Mouse (Mus musculus) midbrain, embryonic 15.5 days (tissue): ENCODE data around the gene Ebf1. TPM values are rescaled to one million over a fixed set of nuclear protein-coding genes. Genes with fewer than 3 reads are reported as not detected.
A peak's percentile ranks its signal among the peaks of the same experiment; 100 is the strongest.

Source experiments
- ATAC-seq: fragments of 200-750 bp; cut with Nextera tagmentation; replicated peaks from 2 replicates; pipeline ENCODE4 v1.8.0; 2017; ENCODE audit warnings: moderate TSS enrichment
- H3K27ac ChIP-seq: fragments of 300-500 bp; sonication (generic); 2 replicates; pipeline ENCODE4 v1.5.1; 2015; ENCODE audit warnings: mild to moderate bottlenecking, inconsistent platforms
- H3K27me3 ChIP-seq: fragments of 300-500 bp; sonication (generic); replicated peaks from 2 replicates; pipeline ENCODE4 v1.6.1; 2015; ENCODE audit warnings: inconsistent platforms
- H3K36me3 ChIP-seq: fragments of 300-500 bp; sonication (generic); replicated peaks from 2 replicates; pipeline ENCODE4 v1.6.1; 2015; ENCODE audit warnings: inconsistent platforms
- H3K4me1 ChIP-seq: fragments of 300-500 bp; sonication (generic); 2 replicates; pipeline ENCODE4 v1.6.1; 2015; ENCODE audit warnings: inconsistent platforms
- H3K4me2 ChIP-seq: fragments of 300-500 bp; sonication (generic); 2 replicates; pipeline ENCODE4 v1.6.1; 2015; ENCODE audit warnings: inconsistent platforms, mild to moderate bottlenecking, moderate library complexity
- H3K4me3 ChIP-seq: fragments of 300-500 bp; sonication (generic); 2 replicates; pipeline ENCODE4 v1.5.1; 2015; ENCODE audit warnings: mild to moderate bottlenecking, inconsistent platforms
- H3K9ac ChIP-seq: fragments of 300-500 bp; sonication (generic); 2 replicates; pipeline ENCODE4 v1.6.1; 2015; ENCODE audit warnings: mild to moderate bottlenecking, inconsistent platforms
- H3K9me3 ChIP-seq: fragments of 300-500 bp; sonication (generic); 2 replicates; pipeline ENCODE4 v1.6.1; 2016; ENCODE audit warnings: inconsistent platforms
- WGBS: fragments of 180-500 bp; shearing (Covaris S2); methylation state at CpG from one replicate; pipeline ENCODE4 v1.1.7; 2015; ENCODE audit warnings: mixed read lengths; 5-methylcytosine and 5-hydroxymethylcytosine counted together
- polyA plus RNA-seq: library from polyadenylated mRNA; unstranded; fragments of >200 nt; fragmentation: Nextera tagmentation; extraction: Ambion mirVana; gene quantifications from 2 replicates; pipeline ENCODE4 v1.2.1, GENCODE M21; 2015

The Ebf1 gene
- polyA plus RNA-seq, 1 experiment from 2014 or later = 68.9 TPM

DNA sequence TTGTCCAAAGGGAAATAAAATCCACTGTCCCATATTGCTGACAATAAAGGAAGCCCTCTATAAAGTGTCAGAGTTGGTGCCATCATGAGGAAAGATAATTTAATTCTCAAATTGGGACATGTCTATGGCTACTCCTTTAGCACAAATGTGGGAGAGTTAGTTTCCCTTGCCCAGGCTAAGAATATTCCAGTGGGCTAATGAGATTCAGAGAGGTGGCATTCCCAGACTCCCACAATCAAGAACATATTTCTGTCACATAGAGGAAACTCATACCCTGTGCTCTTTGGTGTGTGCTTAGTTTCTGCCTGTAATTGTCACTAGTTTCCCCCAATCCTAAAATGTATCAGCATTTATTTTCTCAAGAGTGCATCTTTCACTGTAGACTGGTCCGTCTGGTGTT, 336.2 kb downstream of the Ebf1 start:
- H3K9me3 ChIP-seq = no peaks in the 10 kb centered on the region
- H3K4me3 ChIP-seq = no peak overlapping the region
- no peak for ATAC-seq
- H3K9ac ChIP-seq = no peak overlapping the region
- H3K27ac ChIP-seq = no peak overlapping the region
- no peak overlapping the region for H3K4me2 ChIP-seq
- no peaks in the 10 kb centered on the region for H3K4me1 ChIP-seq
- 53% methylated on average over 1 of the region's 1 CpGs for WGBS
- no peaks in the 10 kb centered on the region for H3K27me3 ChIP-seq
- no peaks in the 10 kb centered on the region for H3K36me3 ChIP-seq

DNA sequence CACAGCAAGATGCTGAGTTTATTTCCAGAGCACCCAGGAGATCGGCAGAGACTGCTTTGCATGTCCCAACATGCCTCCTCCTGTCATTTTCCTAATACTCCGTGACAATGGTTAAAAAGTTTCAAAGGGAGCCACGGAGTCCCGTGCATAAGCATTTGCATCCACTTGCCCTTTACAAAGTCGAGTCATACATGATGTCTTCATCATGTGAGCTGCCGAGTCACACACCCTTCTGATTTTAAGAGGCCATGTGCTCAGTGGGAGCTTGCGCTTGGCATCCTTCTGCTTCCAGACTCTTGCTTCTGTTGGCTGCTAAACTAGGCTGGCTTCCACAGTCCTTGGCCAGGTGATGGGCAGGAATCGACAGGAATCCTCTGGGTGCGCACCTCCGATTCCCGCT, 336.7 kb downstream of the Ebf1 start:
- 58% methylated on average over 11 of the region's 11 CpGs for WGBS

DNA sequence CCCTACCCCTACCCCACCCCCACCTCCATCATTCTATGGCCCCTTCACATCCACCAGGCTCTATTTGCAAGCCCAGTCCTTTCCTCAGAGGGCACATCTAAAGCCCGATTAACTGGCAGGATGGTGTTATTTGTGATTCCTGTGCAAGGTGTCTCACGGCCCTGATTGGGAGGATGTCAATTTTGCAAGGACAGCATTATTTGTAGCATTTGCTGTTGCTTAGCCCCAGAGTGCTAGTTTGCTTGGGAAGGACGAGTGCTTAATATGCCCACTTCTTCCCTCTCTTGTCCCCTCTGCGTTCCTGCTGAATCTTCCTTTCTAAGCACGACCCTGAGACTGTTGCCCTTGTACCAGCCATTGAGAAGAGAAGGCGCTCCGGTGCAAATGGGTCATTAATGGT, 337.2 kb downstream of the Ebf1 start:
- no peak for ATAC-seq
- 83% methylated on average over 7 of the region's 7 CpGs for WGBS

More for the DNA sequence above, 336.7 kb downstream of the Ebf1 start:
- no peak overlapping the region for H3K4me3 ChIP-seq
- no peaks in the 10 kb centered on the region for H3K9me3 ChIP-seq
- no peaks in the 10 kb centered on the region for H3K36me3 ChIP-seq
- H3K27ac ChIP-seq = no peak overlapping the region
- H3K9ac ChIP-seq = no peak overlapping the region
- no peaks in the 10 kb centered on the region for H3K4me1 ChIP-seq
- H3K4me2 ChIP-seq = no peak overlapping the region
- no peak for ATAC-seq
- H3K27me3 ChIP-seq = no peaks in the 10 kb centered on the region

DNA sequence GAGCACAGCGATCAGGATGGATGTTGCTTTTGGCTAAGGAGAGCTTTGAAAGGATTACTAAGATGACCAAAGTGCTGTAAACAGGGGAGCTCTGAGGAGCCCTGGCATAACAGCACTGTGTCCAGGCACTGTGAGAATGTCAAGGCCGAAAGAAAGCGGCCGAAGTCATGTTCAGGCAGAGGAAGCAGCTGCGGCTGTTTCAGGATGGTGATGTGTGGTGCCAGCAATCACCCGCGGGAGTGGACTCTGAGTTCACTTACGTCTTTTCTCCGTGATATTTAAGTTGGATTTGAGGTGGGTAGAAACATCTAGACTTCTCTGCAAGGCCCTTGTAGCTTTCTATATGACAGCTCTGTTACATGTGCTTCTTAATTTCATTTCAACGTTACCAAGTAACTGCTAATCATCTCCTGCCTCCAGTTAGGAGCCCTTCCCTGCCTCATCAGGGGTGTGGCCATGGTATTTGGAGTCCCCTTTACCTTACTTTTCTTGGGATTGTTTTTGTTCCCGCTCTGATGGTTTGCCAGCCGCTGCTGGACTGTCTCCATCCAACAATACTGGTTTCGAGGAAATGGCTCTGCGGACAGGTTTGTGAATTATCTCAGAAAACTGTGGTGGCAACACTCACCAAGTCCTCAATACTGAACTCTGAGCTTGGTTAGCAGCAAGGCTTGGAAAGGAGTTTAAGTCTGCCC, 345.8 kb downstream of the Ebf1 start:
- H3K4me2 ChIP-seq = no peak overlapping the region
- ATAC-seq = no peak
- H3K27ac ChIP-seq = no peak overlapping the region
- 85% methylated on average over 14 of the region's 14 CpGs for WGBS
- H3K9ac ChIP-seq = no peak overlapping the region
- H3K36me3 ChIP-seq = no peaks in the 10 kb centered on the region
- no peaks in the 10 kb centered on the region for H3K27me3 ChIP-seq
- no peaks in the 10 kb centered on the region for H3K9me3 ChIP-seq
- no peak overlapping the region for H3K4me3 ChIP-seq
- peaks cover 6% of the 10 kb centered on the region; the same call in 1 of the 2 replicates for H3K4me1 ChIP-seq

More for the DNA sequence above, 337.2 kb downstream of the Ebf1 start:
- no peak overlapping the region for H3K27ac ChIP-seq
- H3K9me3 ChIP-seq = no peaks in the 10 kb centered on the region
- H3K9ac ChIP-seq = no peak overlapping the region
- no peak overlapping the region for H3K4me2 ChIP-seq
- H3K36me3 ChIP-seq = no peaks in the 10 kb centered on the region
- no peak overlapping the region for H3K4me3 ChIP-seq
- H3K27me3 ChIP-seq = no peaks in the 10 kb centered on the region
- no peaks in the 10 kb centered on the region for H3K4me1 ChIP-seq

DNA sequence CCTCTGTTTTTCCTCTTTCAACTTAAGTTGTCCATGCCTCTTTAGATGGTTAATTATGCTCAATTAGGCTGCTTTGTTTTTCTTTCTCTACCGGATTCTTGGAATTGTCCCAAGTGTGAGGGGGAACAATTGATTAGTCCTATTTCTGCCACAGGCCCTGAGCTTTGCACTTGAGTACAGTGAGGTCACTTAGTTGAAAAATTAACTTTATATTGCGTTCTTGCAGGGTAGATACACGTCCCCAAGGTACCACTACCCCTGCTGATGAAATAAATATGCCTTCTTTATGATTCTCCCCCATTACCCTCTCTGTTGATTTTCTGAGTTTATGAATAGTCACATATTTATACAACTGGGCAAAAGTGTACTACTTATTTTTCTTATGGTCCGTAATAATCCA, 351.9 kb downstream of the Ebf1 start:
- WGBS = 78% methylated on average over 4 of the region's 4 CpGs
- no peaks in the 10 kb centered on the region for H3K9me3 ChIP-seq
- H3K4me2 ChIP-seq = no peak overlapping the region
- no peak overlapping the region for H3K9ac ChIP-seq
- H3K4me3 ChIP-seq = no peak overlapping the region
- no peaks in the 10 kb centered on the region for H3K36me3 ChIP-seq
- no peak overlapping the region for H3K27ac ChIP-seq
- H3K4me1 ChIP-seq = no peaks in the 10 kb centered on the region
- H3K27me3 ChIP-seq = no peaks in the 10 kb centered on the region
- no peak for ATAC-seq

DNA sequence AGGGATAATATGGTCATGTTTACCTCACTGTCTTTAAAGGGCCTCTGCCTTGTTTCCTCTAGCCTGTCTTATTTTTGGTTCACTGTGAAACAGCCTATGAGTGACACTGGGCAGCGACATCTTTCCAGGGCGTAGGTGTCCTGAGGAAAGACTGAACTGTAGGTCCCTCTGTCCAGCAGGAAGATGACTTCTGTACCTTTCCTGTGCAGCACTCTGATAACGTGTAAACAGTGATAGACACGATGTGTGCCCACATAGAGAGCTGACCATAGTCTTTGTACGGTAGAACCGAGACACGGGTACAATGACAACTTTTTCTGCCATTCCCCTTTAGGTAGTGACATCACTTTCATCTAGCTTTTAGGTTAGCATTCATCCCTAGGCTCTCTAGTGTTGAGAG, 357.2 kb downstream of the Ebf1 start:
- no peak for ATAC-seq
- 91% methylated on average over 7 of the region's 7 CpGs for WGBS
- Histone ChIP-seq H3K4me3 (no peak overlapping the region), H3K27ac (no peak overlapping the region), H3K27me3 (no peaks in the 10 kb centered on the region), H3K4me1 (peaks cover 28% of the 10 kb centered on the region), H3K4me2 (no peak overlapping the region), H3K9ac (no peak overlapping the region), H3K36me3 (no peaks in the 10 kb centered on the region), H3K9me3 (no peaks in the 10 kb centered on the region)

DNA sequence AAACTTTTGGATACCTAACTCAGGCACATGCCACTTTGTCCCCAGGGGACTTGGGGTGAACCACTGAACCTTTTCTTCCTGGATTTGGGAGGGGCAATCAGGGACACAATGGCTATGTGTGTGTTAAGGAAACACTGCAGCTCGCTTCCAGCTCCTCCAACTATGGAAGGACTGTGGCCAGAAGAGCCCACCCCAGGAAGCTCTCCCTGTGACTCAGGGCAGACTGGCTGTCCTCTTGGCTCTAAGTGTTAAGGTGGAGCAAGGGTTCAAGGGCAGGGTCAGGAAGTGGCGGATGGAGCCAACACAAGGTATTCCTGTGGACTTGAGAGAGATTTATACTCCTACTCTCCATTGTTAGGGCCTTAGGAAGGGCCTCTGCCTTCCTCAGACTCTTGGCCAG, 358.0 kb downstream of the Ebf1 start:
- Histone ChIP-seq H3K36me3 (no peaks in the 10 kb centered on the region), H3K9me3 (no peaks in the 10 kb centered on the region), H3K27ac (no peak overlapping the region), H3K9ac (no peak overlapping the region), H3K4me1 (peaks cover 33% of the 10 kb centered on the region), H3K4me3 (no peak overlapping the region), H3K4me2 (no peak overlapping the region), H3K27me3 (no peaks in the 10 kb centered on the region)
- 66% methylated on average over 2 of the region's 2 CpGs for WGBS
- ATAC-seq = no peak

DNA sequence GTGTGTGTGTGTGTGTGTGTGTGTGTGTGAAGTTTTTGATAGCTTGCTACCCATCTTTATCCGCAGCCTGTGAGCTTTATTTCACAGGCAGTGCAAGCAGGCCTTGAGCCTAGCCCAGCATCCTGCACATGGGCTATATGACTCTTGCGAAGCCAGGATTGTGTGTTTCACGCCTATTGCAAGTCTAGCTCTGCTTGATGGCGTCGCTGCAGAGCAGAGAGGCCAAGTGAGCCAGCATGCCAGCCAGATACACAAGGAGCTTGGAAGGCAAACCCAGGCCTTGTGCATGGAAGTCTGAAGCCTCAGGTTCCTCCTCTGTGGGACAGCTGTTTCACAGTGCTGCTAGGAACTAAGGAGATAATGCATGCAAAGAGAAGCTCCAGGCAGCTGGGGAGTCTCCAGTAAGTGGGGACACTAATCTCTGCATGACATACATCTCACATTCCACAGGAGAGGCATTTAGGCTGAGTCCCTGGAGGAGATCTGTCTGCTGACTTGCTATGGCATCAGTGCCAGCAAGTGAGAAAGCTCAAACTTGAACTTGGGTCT, 359.2 kb downstream of the Ebf1 start:
- H3K27ac ChIP-seq = no peak overlapping the region

DNA sequence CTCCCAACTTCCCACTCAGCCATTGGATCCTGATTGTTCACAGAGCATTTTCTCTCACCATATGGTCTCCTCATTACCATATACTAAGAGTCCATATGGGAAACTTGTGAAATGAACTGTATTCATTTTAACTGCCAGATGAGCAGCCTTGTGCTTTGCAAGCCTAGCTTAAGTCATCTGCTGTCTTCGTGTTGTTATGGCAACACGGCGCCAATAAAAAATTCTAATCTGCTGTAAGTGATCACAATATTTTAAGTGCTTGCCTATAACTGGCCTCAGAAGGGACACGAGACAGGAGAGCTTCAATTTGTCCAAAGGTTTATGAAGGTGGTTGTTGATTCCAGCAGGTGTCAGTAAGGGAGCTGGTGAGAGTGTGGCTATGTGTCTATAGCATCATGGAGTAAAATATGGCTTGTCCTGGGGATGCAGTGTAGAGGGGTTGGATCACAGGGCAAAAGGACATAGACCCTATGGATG, 360.8 kb downstream of the Ebf1 start:
- ATAC-seq = peak; percentile 35
- 59% methylated on average over 4 of the region's 4 CpGs for WGBS
- no peak overlapping the region for H3K4me2 ChIP-seq
- H3K36me3 ChIP-seq = no peaks in the 10 kb centered on the region
- H3K27ac ChIP-seq = no peak overlapping the region
- no peak overlapping the region for H3K4me3 ChIP-seq
- peaks cover 38% of the 10 kb centered on the region for H3K4me1 ChIP-seq
- H3K9me3 ChIP-seq = no peaks in the 10 kb centered on the region
- H3K27me3 ChIP-seq = no peaks in the 10 kb centered on the region
- no peak overlapping the region for H3K9ac ChIP-seq

More for the DNA sequence above, 359.2 kb downstream of the Ebf1 start:
- Histone ChIP-seq H3K9ac (no peak overlapping the region), H3K4me1 (peaks cover 33% of the 10 kb centered on the region), H3K9me3 (no peaks in the 10 kb centered on the region), H3K4me3 (no peak overlapping the region), H3K36me3 (no peaks in the 10 kb centered on the region), H3K27me3 (no peaks in the 10 kb centered on the region), H3K4me2 (no peak overlapping the region)
- 85% methylated on average over 5 of the region's 5 CpGs for WGBS
- no peak for ATAC-seq

DNA sequence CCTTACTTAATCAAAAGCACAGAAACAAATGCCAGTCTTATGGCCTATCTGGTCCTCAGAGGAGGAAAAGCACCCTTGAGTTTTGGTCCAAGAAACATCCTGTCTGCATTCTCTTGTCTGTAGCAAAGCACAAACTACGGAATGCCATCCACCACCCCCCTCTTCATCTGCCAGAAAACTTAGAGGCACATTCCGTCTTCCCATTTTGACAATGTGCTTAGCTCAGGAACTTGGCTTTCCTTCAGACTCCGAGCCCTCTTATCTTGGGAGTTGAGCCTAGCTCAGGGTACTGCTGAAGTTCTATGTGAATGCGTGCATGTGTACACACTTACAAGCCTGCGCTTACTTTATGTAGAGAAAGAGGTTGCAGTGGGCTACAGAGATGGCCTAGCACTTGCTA, 362.3 kb downstream of the Ebf1 start:
- WGBS = 88% methylated on average over 5 of the region's 5 CpGs
- Histone ChIP-seq H3K27me3 (no peaks in the 10 kb centered on the region), H3K9ac (no peak overlapping the region), H3K9me3 (no peaks in the 10 kb centered on the region), H3K4me3 (no peak overlapping the region), H3K36me3 (no peaks in the 10 kb centered on the region), H3K4me2 (no peak overlapping the region), H3K27ac (no peak overlapping the region), H3K4me1 (peaks cover 39% of the 10 kb centered on the region)
- ATAC-seq = no peak

DNA sequence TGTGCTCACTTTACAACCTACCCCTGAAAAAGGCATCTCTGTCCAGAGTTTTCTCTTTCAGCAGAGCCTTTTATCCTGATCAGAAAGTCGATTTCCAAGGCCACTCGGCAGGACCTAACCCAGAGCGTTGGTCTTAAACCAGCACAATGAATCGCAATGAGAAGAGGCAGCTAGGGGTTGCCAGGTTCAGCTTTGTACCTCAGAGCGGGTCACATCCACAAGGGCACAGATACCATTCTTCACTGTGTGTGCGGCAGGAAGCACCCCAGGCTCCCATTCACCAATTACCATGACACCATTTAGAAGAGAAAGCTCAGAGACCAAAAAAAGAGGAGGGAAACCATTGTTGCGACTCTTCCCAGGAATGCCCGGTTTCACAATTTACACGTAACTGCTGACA, 365.1 kb downstream of the Ebf1 start:
- no peak overlapping the region for H3K9ac ChIP-seq
- H3K4me3 ChIP-seq = no peak overlapping the region
- WGBS = 41% methylated on average over 9 of the region's 9 CpGs
- ATAC-seq = peak; percentile 68; the same call in 1 of the 2 replicates
- no peaks in the 10 kb centered on the region for H3K9me3 ChIP-seq
- H3K27me3 ChIP-seq = no peaks in the 10 kb centered on the region
- no peak overlapping the region for H3K4me2 ChIP-seq
- H3K4me1 ChIP-seq = peaks cover 30% of the 10 kb centered on the region
- H3K36me3 ChIP-seq = no peaks in the 10 kb centered on the region
- no peak overlapping the region for H3K27ac ChIP-seq

DNA sequence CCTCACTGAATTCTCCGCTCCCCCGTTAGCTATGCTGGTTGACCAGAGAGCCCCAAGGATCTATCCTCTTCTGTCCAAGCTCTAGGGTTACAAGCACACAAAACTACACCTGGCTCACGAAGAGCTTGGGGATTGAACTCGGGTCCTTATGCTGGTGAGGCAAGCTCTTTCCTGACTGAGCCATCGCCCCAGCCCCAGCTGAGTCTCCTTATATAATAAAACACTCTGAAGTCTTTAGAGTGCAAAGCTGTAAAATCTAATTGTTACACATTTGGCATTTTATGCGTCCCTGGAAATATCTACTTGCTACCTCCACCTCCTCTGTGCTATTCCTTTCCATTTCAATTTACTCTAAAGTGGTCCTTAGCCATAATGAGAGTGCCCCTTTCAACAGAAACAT, 366.8 kb downstream of the Ebf1 start:
- Histone ChIP-seq H3K27me3 (no peaks in the 10 kb centered on the region), H3K4me1 (peaks cover 14% of the 10 kb centered on the region), H3K27ac (no peak overlapping the region), H3K4me3 (no peak overlapping the region), H3K4me2 (no peak overlapping the region), H3K36me3 (no peaks in the 10 kb centered on the region), H3K9me3 (no peaks in the 10 kb centered on the region), H3K9ac (no peak overlapping the region)
- 85% methylated on average over 6 of the region's 6 CpGs for WGBS
- no peak for ATAC-seq

DNA sequence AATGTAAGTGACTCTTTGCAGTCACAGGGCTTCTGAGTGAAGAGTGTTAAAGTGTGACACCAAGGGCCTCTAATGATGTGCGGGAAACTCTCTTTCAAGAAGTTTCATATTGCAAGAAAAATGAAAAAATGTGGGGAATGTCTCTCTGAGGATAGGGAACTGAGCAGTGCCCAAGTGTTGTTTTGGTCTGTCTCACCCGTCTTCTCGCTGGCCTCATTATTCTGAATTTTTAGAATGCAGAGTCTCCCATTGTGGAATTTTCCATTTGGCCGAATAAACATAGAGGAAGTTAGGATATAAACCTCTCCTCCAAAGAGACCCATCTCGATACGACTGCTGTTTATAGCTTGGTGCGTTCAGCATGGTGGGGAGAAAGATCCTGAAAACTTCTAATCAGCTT, 367.3 kb downstream of the Ebf1 start:
- H3K36me3 ChIP-seq = no peaks in the 10 kb centered on the region
- ATAC-seq = no peak
- H3K4me3 ChIP-seq = no peak overlapping the region
- no peaks in the 10 kb centered on the region for H3K9me3 ChIP-seq
- 56% methylated on average over 7 of the region's 7 CpGs for WGBS
- H3K9ac ChIP-seq = no peak overlapping the region
- peaks cover 10% of the 10 kb centered on the region; the same call in 1 of the 2 replicates for H3K4me1 ChIP-seq
- no peaks in the 10 kb centered on the region for H3K27me3 ChIP-seq
- no peak overlapping the region for H3K4me2 ChIP-seq
- no peak overlapping the region for H3K27ac ChIP-seq
